Mouse (Mus musculus): ENCODE data around the gene Scnm1. TPM values are rescaled to one million over a fixed set of nuclear protein-coding genes. Genes with fewer than 3 reads are reported as not detected.
"Not testable (repeated sequence)": the region's sequence is repeated elsewhere in the genome, so short reads cannot be mapped to it uniquely, and the experiment has no call there.

The Scnm1 gene
- total RNA-seq, 2 experiments from 2014 or later, result 39.6 to 41.2 TPM

DNA sequence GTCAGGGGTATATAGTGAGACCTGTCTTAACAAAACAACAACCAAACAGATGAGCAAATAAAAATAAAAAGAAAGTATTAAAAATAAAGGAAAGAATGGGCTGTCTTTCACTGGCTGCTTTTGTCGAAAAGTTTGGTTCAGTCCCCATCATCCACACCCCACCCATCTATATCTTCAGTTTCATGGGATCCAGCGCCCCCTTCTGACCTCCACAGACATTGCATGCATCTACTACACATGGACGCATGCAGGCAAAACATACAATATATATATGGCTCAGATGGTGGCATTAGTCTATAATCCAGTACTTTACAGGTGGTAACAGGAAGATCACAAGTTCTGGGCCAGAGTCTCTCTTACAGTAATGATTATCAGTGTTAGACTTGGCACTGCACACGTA lies 20.1 kb upstream of the Scnm1 start:
- DNase-seq (ENCODE audit: low spot score in 2 of 2), result no peak

- DNase-seq (ENCODE audit: low spot score in 2 of 2), result no peak
These were observed 14.1 kb upstream of the Scnm1 start for GRCm38 (mm10) chr3:95147924-95148323.

DNA sequence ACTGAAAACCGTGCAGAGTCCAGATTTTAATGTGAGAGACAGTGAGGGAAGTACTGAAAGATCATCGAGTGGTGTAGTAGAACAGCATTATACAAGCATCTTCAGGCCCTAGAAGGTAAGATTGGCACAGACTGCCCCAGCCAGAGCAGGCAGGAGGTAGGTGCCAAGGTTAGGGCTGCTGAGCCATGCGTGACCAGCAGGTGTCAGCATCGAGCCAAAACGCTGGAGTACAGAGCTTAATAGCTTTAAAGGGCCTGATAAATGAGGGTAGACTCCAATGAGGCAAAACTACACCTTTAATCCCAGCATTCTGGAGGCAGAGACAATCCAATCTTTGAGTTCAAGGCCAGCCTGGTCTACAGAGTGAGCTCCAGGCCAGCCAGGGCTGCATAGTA lies 8.8 kb upstream of the Scnm1 start:
- peak; percentile 86 to 88 for DNase-seq (ENCODE audit: low spot score in 2 of 2)

- DNase-seq (ENCODE audit: low spot score in 2 of 2), result no peak
These were observed 8.3 kb upstream of the Scnm1 start, which contains the start of gene Tnfaip8l2 for GRCm38 (mm10) chr3:95141952-95142616. TSS of gene Tnfaip8l2 (minus strand) at chr3:95142360.

GRCm38 (mm10) chr3:95141474-95141873 lies 7.7 kb upstream of the Scnm1 start:
- no peak for DNase-seq (ENCODE audit: low spot score in 2 of 2)

GRCm38 (mm10) chr3:95140795-95141194 lies 7.0 kb upstream of the Scnm1 start:
- no peak for DNase-seq (ENCODE audit: low spot score in 2 of 2)

- DNase-seq (ENCODE audit: low spot score in 2 of 2), result no peak
These were observed 6.4 kb upstream of the Scnm1 start for GRCm38 (mm10) chr3:95140289-95140595.

DNA sequence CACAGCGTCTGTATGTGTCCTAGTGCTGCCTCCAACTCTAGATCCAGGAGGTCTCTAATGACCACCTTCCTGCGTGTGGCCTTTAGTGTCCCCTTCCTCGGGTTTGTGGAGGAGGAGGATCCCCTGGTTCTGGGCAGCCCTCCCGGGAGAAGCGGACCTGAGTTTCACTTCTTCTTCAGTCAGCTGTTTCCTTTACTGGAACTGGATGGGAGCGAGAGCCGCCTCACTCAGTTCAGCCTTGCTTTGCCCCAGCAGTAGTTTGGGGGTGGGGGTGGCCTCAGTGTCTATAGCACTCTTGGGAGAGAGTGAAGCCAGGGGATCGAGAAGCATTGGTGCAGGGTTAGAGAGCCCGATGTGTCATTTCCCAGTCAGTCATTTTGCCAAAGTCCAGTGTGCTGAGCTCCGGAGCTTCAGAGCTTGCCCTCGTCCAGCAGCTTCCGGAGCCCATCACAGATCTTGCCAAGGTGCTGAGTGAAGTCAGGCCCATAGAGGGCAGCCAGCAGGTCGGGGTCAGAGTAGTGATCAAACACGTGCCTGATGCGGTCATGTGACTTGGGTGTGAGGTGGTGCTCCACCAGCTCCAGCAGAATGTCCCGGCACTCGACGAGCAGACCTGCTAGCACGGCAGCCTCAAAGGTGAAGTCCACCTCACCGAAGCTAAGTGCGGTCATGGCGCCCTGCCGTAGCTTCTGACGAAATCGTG lies 5.9 kb upstream of the Scnm1 start:
- DNase-seq (ENCODE audit: low spot score in 2 of 2), result no peak

- no peak for DNase-seq (ENCODE audit: low spot score in 2 of 2)
These were observed 2.5 kb upstream of the Scnm1 start for GRCm38 (mm10) chr3:95136336-95136735.

GRCm38 (mm10) chr3:95135433-95136052 lies 1.7 kb upstream of the Scnm1 start:
- no peak for DNase-seq (ENCODE audit: low spot score in 2 of 2)

DNA sequence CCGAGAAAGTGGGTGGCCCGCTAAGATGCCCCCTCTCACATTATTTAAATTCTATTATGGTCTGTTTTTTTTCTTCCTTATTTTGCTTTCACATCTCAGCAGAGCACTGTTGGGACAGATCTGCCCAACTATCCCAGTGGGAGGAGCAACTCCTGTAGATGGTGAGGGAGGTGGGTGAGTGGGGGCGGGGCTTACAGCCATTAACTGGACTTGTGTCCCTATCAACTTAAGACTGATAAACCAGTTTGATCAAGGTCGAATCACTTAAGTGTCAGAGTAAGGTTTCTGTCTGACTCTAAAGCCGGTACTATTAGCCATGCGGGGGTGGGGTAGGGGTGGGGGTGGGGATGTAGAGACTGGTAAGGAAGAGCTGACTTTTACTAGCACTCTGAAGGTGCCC lies 1.2 kb upstream of the Scnm1 start:
- DNase-seq (ENCODE audit: low spot score in 2 of 2), result peak in 1 of 2 experiments; percentile 59

DNA sequence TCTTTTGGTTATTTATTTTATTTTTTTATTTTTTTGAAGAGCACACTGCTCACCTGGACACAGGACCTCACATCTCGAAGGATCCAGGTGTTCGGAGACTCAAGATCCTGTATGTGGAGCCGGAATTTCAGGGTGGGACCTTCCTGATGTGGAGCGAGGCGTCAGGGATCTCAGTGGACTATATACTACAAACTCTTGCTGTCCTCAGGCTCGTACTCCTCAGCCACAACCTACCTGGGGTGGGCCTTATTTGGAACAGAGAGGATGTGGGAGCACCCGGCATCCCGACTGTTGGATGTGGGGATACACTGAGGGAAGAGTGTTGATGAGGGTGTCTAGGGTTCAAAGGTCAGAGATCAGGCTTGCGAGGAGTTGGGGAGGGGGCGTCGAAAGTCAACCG lies 322 bp upstream of the Scnm1 start:
- not testable (repeated sequence) for DNase-seq (ENCODE audit: low spot score in 2 of 2)

- DNase-seq (ENCODE audit: low spot score in 2 of 2), result no peak
These were observed 635 bp downstream of the Scnm1 start for GRCm38 (mm10) chr3:95133176-95133575.

GRCm38 (mm10) chr3:95132389-95132788 lies 1.4 kb downstream of the Scnm1 start:
- DNase-seq (ENCODE audit: low spot score in 2 of 2), result not testable (repeated sequence)

DNA sequence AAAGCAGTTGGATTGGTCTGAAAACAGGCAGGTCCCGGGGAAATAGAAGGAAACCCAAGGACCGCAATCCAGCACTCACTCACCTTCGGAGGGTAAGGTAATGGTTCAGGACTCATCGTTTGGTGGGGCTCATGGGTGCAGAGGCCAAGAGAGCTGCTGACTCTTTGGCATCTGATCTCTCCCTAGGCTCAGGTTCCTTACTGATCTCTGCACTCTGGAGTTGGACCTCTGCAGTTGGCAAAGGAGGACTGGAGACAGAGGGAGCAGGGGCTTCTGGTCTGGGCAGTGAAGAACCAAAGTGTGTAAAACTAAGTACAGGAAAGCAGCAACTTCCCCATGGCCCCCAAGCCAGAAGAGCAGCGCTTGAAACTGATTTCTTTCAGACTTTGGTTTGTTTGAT lies 3.7 kb downstream of the Scnm1 start:
- DNase-seq (ENCODE audit: low spot score in 2 of 2), result no peak

- DNase-seq (ENCODE audit: low spot score in 2 of 2), result no peak
These were observed 4.6 kb downstream of the Scnm1 start for GRCm38 (mm10) chr3:95129226-95129651.

- no peak for DNase-seq (ENCODE audit: low spot score in 2 of 2)
These were observed 8.8 kb downstream of the Scnm1 start for GRCm38 (mm10) chr3:95124972-95125371.

DNA sequence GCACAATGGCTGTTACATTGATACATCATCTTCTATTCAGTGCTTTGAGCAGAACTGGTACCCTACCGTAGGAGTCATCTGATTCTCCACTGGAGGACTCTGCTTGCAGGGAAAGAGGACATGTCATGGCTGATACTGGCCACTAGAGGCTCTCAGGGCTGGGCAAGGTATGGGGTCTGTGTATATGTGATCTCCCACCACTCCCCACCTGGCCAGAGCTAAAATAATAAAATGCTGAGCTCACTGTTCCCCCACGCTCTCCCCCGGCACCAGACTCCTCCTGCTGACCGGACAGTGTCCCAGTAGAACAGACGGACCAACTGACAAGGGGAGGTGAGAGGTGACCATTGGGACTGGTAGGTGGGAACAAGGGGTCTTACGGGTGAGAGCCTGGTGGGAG lies 9.6 kb downstream of the Scnm1 start, which contains the start of gene Tmod4:
Tmod4 (plus strand) TSS at position 231 of the 400 bp plus-strand sequence.
- no peak for DNase-seq (ENCODE audit: low spot score in 2 of 2)

DNA sequence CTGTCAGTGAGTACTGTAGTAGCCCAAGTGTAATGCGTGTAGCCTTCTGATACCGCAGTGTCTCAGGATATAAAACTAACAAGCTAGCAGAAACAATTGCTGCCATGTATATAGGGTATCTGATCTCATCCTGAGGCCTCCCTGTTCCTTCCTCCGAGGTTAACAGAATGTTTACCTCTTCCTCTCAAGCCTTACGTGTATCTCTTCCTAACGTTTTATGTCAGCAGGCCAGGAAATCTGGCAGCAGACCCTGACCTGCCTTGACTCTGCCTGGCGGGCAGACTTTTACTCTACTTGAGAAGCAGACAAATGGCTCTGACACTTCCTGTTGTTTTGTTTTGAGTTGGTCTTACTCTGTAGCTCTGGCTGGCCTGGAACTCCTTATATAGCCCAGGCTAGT lies 12.2 kb downstream of the Scnm1 start:
- DNase-seq (ENCODE audit: low spot score in 2 of 2), result no peak

GRCm38 (mm10) chr3:95117751-95118150 lies 16.1 kb downstream of the Scnm1 start:
- no peak for DNase-seq (ENCODE audit: low spot score in 2 of 2)

DNA sequence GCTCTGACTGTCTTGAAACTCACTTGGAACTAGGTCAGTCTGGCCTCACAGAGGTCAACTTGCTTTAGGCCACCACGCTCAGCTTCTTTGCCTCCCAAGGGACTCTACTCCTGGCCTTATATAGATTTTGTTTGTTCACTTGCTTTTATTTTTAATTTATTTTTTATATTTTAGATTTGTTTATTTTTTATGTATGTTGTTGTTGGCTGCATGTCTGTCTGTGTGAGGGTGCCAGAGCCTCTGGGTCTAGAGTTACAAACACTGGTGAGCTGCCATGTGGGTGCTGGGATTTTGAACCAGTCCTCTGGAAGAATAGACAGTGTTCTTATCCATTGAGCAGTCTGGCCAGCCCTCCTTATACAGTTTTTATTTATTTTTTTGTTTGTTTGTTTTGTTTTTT lies 21.1 kb downstream of the Scnm1 start:
- DNase-seq (ENCODE audit: low spot score in 2 of 2), result no peak
